Mouse (Mus musculus) forebrain, embryonic 15.5 days (tissue): ENCODE results near the gene Ptpa. TPM values are rescaled to one million over a fixed set of nuclear protein-coding genes. Genes with fewer than 3 reads are reported as not detected.

Experiments used
- ATAC-seq: fragments of 200-750 bp; cut with Nextera tagmentation; replicated peaks from 2 replicates; pipeline ENCODE4 v1.8.0; 2017; ENCODE audit warnings: mild to moderate bottlenecking, moderate TSS enrichment, moderate library complexity
- H3K27ac ChIP-seq: fragments of 300-500 bp; sonication (generic); replicated peaks from 2 replicates; pipeline ENCODE4 v1.5.1; 2015; ENCODE audit warnings: mild to moderate bottlenecking, inconsistent platforms
- H3K27me3 ChIP-seq: fragments of 300-500 bp; sonication (generic); 2 replicates; pipeline ENCODE4 v1.6.1; 2015; ENCODE audit warnings: inconsistent platforms
- H3K36me3 ChIP-seq: fragments of 300-500 bp; sonication (generic); 2 replicates; pipeline ENCODE4 v1.6.1; 2015; ENCODE audit warnings: mild to moderate bottlenecking, inconsistent platforms
- H3K4me1 ChIP-seq: fragments of 300-500 bp; sonication (generic); 2 replicates; pipeline ENCODE4 v1.6.1; 2015; ENCODE audit warnings: inconsistent platforms
- H3K4me2 ChIP-seq: fragments of 300-500 bp; sonication (generic); replicated peaks from 2 replicates; pipeline ENCODE4 v1.6.1; 2015; ENCODE audit warnings: mild to moderate bottlenecking, inconsistent platforms
- H3K4me3 ChIP-seq: fragments of 300-500 bp; sonication (generic); 2 replicates; pipeline ENCODE4 v1.5.1; 2015; ENCODE audit warnings: mild to moderate bottlenecking, inconsistent platforms
- H3K9ac ChIP-seq: fragments of 300-500 bp; sonication (generic); replicated peaks from 2 replicates; pipeline ENCODE4 v1.6.1; 2015; ENCODE audit warnings: mild to moderate bottlenecking, inconsistent platforms
- H3K9me3 ChIP-seq: fragments of 300-500 bp; sonication (generic); 2 replicates; pipeline ENCODE4 v1.6.1; 2016; ENCODE audit warnings: inconsistent platforms
- WGBS: fragments of 180-500 bp; shearing (Covaris S2); methylation state at CpG from one replicate; pipeline ENCODE4 v1.1.7; 2015; ENCODE audit warnings: mixed read lengths; 5-methylcytosine and 5-hydroxymethylcytosine counted together
- polyA plus RNA-seq: library from polyadenylated mRNA; unstranded; fragments of >200 nt; fragmentation: Nextera tagmentation; extraction: Ambion mirVana; gene quantifications from 2 replicates; pipeline ENCODE4 v1.2.1, GENCODE M21; 2015

The Ptpa gene
- polyA plus RNA-seq = 146 and 152 TPM in 2 replicates

- Histone ChIP-seq H3K27me3 (no peaks in the 10 kb centered on the region), H3K9me3 (no peaks in the 10 kb centered on the region), H3K27ac (peak within 1 kb of the TSS; percentile 98), H3K9ac (peak within 1 kb of the TSS; percentile 95), H3K4me1 (peaks cover 48% of the 10 kb centered on the region), H3K4me2 (peak within 1 kb of the TSS; percentile 86), H3K36me3 (peaks cover 5% of the 10 kb centered on the region; the same call in 1 of the 2 replicates), H3K4me3 (peak within 1 kb of the TSS; percentile 93)
- ATAC-seq = peak; percentile 94
- under 1% methylated on average over 61 of the region's 67 CpGs for WGBS
These were observed at the start of gene Ptpa for GRCm38 (mm10) chr2:30415936-30416648. Gene Ptpa, plus strand, starts transcription at chr2:30416039.

DNA sequence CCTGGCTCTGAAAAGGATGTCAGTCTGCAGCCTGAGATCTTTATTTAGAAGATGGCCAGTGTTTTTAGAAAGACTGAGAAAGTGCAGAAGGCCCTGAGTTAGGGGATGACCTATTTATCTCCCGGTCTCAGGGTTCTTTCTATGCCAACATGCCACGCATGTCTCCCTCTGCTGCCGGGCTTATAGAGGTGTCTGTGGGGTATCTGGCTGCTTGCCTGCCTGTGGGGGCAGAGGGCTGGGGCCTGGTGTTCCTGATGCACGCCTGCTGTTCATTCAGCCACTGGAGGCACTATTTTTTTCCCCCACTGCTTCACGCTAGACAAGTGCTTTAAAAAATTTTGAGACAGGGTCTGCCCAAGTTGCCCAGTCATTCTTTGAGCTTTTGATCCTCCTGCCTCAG is 49.6 kb upstream of the Ptpa start:
- ATAC-seq = no peak
- no peaks in the 10 kb centered on the region for H3K9me3 ChIP-seq
- no peaks in the 10 kb centered on the region for H3K27me3 ChIP-seq
- peaks cover 39% of the 10 kb centered on the region for H3K36me3 ChIP-seq
- H3K4me2 ChIP-seq = no peak overlapping the region
- H3K4me1 ChIP-seq = peaks cover 15% of the 10 kb centered on the region
- H3K4me3 ChIP-seq = no peak overlapping the region
- H3K9ac ChIP-seq = no peak overlapping the region
- no peak overlapping the region for H3K27ac ChIP-seq
- WGBS = 68% methylated on average over 5 of the region's 5 CpGs

- Histone ChIP-seq H3K4me3 (no peak overlapping the region), H3K9ac (no peak overlapping the region), H3K4me2 (no peak overlapping the region), H3K36me3 (peaks cover 72% of the 10 kb centered on the region), H3K27me3 (no peaks in the 10 kb centered on the region), H3K9me3 (no peaks in the 10 kb centered on the region), H3K27ac (no peak overlapping the region), H3K4me1 (no peaks in the 10 kb centered on the region)
- ATAC-seq = no peak
- 97% methylated on average over 8 of the region's 8 CpGs for WGBS
These were observed 44.3 kb upstream of the Ptpa start for GRCm38 (mm10) chr2:30371544-30371943.

DNA sequence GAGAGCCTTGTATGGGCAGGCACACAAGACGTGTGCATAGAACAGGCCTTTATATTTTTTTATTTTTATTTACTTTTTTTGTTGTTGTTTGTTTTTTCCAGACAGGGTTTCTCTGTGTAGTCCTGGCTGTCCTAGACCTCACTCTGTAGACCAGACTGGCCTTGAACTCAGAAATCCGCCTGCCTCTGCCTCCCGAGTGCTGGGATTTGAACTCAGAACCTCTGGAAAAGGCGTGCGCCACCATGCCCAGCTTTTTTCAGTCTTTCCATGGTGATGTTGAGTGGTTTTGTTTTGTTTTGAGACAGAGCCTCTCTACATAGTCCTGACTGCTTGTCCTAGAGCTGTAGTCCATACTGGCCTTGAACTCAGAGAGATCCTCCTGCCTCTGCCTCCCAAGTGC is 43.1 kb upstream of the Ptpa start:
- H3K36me3 ChIP-seq = peaks cover 74% of the 10 kb centered on the region
- H3K9me3 ChIP-seq = no peaks in the 10 kb centered on the region
- H3K4me3 ChIP-seq = no peak overlapping the region
- no peak overlapping the region for H3K9ac ChIP-seq
- no peak overlapping the region for H3K4me2 ChIP-seq
- WGBS = 99% methylated on average over 5 of the region's 5 CpGs
- H3K4me1 ChIP-seq = no peaks in the 10 kb centered on the region
- no peak for ATAC-seq
- no peaks in the 10 kb centered on the region for H3K27me3 ChIP-seq
- no peak overlapping the region for H3K27ac ChIP-seq

DNA sequence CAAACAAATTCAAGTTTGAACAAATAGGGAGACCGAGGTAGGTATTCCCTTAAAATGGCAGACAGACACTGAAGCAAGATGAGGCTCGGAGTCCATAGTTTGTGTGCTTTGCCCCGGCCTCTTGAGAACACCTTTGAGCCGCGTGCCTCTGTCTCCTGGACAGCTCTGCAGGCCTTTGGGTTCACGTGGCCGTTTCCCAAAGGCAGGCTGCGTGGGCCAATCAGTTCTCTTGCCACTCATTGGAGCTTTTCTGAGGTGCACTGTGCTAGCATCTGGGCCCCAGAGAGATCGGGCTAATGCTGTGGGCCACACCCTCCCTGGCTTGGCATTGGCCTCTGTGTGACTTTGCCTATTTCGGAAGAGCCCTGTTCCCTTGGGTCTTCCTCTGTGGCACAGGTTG is 39.9 kb upstream of the Ptpa start:
- Histone ChIP-seq H3K27ac (no peak overlapping the region), H3K4me1 (no peaks in the 10 kb centered on the region), H3K4me3 (no peak overlapping the region), H3K9ac (no peak overlapping the region), H3K4me2 (no peak overlapping the region), H3K27me3 (no peaks in the 10 kb centered on the region), H3K9me3 (no peaks in the 10 kb centered on the region), H3K36me3 (peaks cover 69% of the 10 kb centered on the region)
- no peak for ATAC-seq
- 94% methylated on average over 10 of the region's 10 CpGs for WGBS

GRCm38 (mm10) chr2:30377721-30378120 is 38.1 kb upstream of the Ptpa start:
- ATAC-seq = no peak
- H3K27ac ChIP-seq = no peak overlapping the region
- H3K27me3 ChIP-seq = no peaks in the 10 kb centered on the region
- peaks cover 70% of the 10 kb centered on the region for H3K36me3 ChIP-seq
- WGBS = 86% methylated on average over 5 of the region's 5 CpGs
- H3K4me3 ChIP-seq = no peak overlapping the region
- no peaks in the 10 kb centered on the region for H3K9me3 ChIP-seq
- no peak overlapping the region for H3K4me2 ChIP-seq
- H3K4me1 ChIP-seq = no peaks in the 10 kb centered on the region
- no peak overlapping the region for H3K9ac ChIP-seq

- Histone ChIP-seq H3K36me3 (peaks cover 67% of the 10 kb centered on the region), H3K27ac (no peak overlapping the region), H3K4me3 (no peak overlapping the region), H3K4me1 (no peaks in the 10 kb centered on the region), H3K9ac (no peak overlapping the region), H3K9me3 (no peaks in the 10 kb centered on the region), H3K27me3 (no peaks in the 10 kb centered on the region), H3K4me2 (no peak overlapping the region)
- WGBS = 90% methylated on average over 7 of the region's 7 CpGs
- ATAC-seq = no peak
These were observed 36.5 kb upstream of the Ptpa start for GRCm38 (mm10) chr2:30379307-30379706.

GRCm38 (mm10) chr2:30380564-30381376 is 35.1 kb upstream of the Ptpa start:
- Histone ChIP-seq H3K4me1 (no peaks in the 10 kb centered on the region), H3K4me2 (no peak overlapping the region), H3K9me3 (no peaks in the 10 kb centered on the region), H3K27ac (no peak overlapping the region), H3K36me3 (peaks cover 69% of the 10 kb centered on the region), H3K4me3 (no peak overlapping the region), H3K9ac (no peak overlapping the region), H3K27me3 (no peaks in the 10 kb centered on the region)
- 88% methylated on average over 10 of the region's 10 CpGs for WGBS
- no peak for ATAC-seq

- no peak overlapping the region for H3K4me2 ChIP-seq
- no peaks in the 10 kb centered on the region for H3K27me3 ChIP-seq
- H3K9me3 ChIP-seq = no peaks in the 10 kb centered on the region
- no peak overlapping the region for H3K4me3 ChIP-seq
- H3K4me1 ChIP-seq = no peaks in the 10 kb centered on the region
- H3K9ac ChIP-seq = no peak overlapping the region
- peaks cover 69% of the 10 kb centered on the region for H3K36me3 ChIP-seq
- no peak overlapping the region for H3K27ac ChIP-seq
- no peak for ATAC-seq
- WGBS = 96% methylated on average over 4 of the region's 4 CpGs
These were observed 34.5 kb upstream of the Ptpa start for GRCm38 (mm10) chr2:30381377-30381725.

- Histone ChIP-seq H3K36me3 (peaks cover 37% of the 10 kb centered on the region), H3K4me3 (no peak overlapping the region), H3K4me1 (no peaks in the 10 kb centered on the region), H3K27me3 (no peaks in the 10 kb centered on the region), H3K9ac (no peak overlapping the region), H3K9me3 (no peaks in the 10 kb centered on the region), H3K27ac (no peak overlapping the region), H3K4me2 (no peak overlapping the region)
- no peak for ATAC-seq
- WGBS = 90% methylated on average over 5 of the region's 5 CpGs
These were observed 31.0 kb upstream of the Ptpa start for GRCm38 (mm10) chr2:30384814-30385213.

DNA sequence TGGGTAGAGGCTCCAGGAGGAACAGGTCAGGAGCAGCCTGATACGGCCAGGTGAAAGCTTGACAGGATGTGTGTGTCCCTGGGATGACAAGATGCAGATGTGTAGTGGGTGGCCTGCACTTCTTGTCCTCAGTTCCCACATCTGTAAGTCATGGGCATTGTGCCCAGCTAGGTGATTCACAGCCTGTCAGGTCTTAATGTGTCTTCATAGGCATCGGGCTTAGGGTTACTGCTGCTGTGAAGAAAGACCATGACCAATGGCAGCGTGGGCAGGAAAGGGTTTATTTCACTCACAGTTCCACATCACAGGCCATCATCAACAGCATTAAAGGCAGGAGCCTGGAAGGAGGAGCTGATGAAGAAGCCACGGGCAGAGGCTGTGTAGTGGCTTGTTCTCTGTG is 30.2 kb upstream of the Ptpa start:
- H3K9me3 ChIP-seq = no peaks in the 10 kb centered on the region
- H3K27ac ChIP-seq = no peak overlapping the region
- no peak overlapping the region for H3K9ac ChIP-seq
- no peak for ATAC-seq
- no peaks in the 10 kb centered on the region for H3K4me1 ChIP-seq
- no peaks in the 10 kb centered on the region for H3K27me3 ChIP-seq
- H3K36me3 ChIP-seq = peaks cover 33% of the 10 kb centered on the region
- WGBS = 89% methylated on average over 4 of the region's 4 CpGs
- H3K4me3 ChIP-seq = no peak overlapping the region
- H3K4me2 ChIP-seq = no peak overlapping the region

- H3K4me3 ChIP-seq = no peak overlapping the region
- no peaks in the 10 kb centered on the region for H3K27me3 ChIP-seq
- H3K4me1 ChIP-seq = peaks cover 7% of the 10 kb centered on the region
- H3K9me3 ChIP-seq = no peaks in the 10 kb centered on the region
- H3K27ac ChIP-seq = no peak overlapping the region
- H3K4me2 ChIP-seq = no peak overlapping the region
- no peak overlapping the region for H3K9ac ChIP-seq
- H3K36me3 ChIP-seq = peaks cover 23% of the 10 kb centered on the region
- WGBS = 85% methylated on average over 9 of the region's 9 CpGs
- ATAC-seq = no peak
These were observed 28.9 kb upstream of the Ptpa start for GRCm38 (mm10) chr2:30386913-30387312.
